Mouse (Mus musculus): Measurements from ENCODE around the gene Olfr608.
"Not testable (repeated sequence)": the region's sequence is repeated elsewhere in the genome, so short reads cannot be mapped to it uniquely, and the experiment has no call there.

DNA sequence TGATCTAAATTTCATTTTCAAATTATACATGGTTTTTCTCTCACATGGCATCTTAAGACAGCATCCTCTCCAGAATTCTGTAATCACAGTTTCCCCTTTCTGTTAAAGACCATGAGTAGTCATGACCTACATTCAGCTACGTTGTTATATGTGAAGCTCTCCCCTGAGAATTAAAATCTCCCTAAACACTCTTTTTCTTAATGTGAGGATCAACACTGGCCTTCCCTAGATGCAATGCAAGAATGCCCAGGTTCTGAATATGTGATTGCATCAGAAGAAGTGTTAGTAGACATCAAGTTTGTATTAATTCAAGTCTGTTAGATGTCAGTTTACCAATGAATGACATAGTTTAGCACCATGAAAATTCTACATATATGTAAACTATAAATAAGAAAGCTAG is 51.1 kb downstream of the Olfr608 start, which contains the start of gene Olfr611:
- TF ChIP-seq GATA1 (IDR thresholded peaks at IDR 0.05; ENCODE audit: borderline replicate concordance, low read length); FLI1 (IDR thresholded peaks at IDR 0.05; ENCODE audit: low read length): not testable (repeated sequence)

Measured in megakaryocyte, embryonic 14.5 days (primary cell).